Mouse (Mus musculus): ENCODE results near the gene Sertm1. TPM values are rescaled to one million over a fixed set of nuclear protein-coding genes. Genes with fewer than 3 reads are reported as not detected.
A peak's percentile ranks its signal among the peaks of the same experiment; 100 is the strongest.

Sertm1 gene
- 0.21 and 0.52 TPM in 2 replicates for polyA plus RNA-seq (2014; fragmentation: Nextera tagmentation; extraction: Ambion mirVana)

DNA sequence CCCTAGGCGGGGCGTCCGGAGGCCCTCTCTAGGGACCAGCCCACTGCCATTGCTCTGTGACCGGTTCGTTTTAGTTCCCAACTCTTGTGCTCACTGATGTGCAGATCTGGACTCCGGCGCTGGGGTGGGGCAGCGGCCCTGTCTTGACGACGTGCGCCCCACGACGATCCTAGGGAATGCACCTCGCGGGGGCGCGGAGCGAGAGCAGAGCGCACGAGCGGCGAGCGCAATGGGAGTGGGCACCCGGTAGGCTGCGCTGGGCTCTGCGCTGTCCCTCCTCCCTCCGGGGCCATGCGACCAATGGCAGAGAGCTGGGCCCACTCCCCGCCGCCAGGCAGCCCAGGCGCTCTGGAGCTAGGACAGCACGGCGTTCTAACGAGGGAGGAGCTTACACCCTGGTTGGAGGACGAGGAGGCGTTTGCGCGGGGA, at the start of gene Sertm1:
Sertm1 (minus strand) TSS at position 245 of the 429 bp plus-strand sequence.
- Histone ChIP-seq H3K36me3 (ENCODE audit: control insufficient read depth, insufficient read depth, low read length) (no peaks in the 10 kb centered on the region), H3K4me2 (ENCODE audit: low read depth, low read length) (peak within 1 kb of the TSS; percentile 91), H3K27me3 (replicated peaks; ENCODE audit: control insufficient read depth, insufficient read depth, low read length) (peaks cover 49% of the 10 kb centered on the region), H3K9ac (ENCODE audit: low read depth, low read length) (peak within 1 kb of the TSS; percentile 50), H3K9me3 (ENCODE audit: control insufficient read depth, low read length) (no peaks in the 10 kb centered on the region), H3K4me3 (ENCODE audit: low read depth, low read length) (peak within 1 kb of the TSS; percentile 47), H3K27ac (replicated peaks; ENCODE audit: low read depth, low read length) (no peak within 1 kb of the TSS), H3K4me1 (ENCODE audit: control insufficient read depth, insufficient read depth, low read length) (peaks cover 3% of the 10 kb centered on the region; the same call in 1 of the 2 replicates)
- DNase-seq (ENCODE audit: low spot score) (peak; percentile 81), ATAC-seq (ENCODE audit: low read depth) (peak; percentile 99)
- 0% methylated on average over 21 of the region's 38 CpGs for WGBS

DNA sequence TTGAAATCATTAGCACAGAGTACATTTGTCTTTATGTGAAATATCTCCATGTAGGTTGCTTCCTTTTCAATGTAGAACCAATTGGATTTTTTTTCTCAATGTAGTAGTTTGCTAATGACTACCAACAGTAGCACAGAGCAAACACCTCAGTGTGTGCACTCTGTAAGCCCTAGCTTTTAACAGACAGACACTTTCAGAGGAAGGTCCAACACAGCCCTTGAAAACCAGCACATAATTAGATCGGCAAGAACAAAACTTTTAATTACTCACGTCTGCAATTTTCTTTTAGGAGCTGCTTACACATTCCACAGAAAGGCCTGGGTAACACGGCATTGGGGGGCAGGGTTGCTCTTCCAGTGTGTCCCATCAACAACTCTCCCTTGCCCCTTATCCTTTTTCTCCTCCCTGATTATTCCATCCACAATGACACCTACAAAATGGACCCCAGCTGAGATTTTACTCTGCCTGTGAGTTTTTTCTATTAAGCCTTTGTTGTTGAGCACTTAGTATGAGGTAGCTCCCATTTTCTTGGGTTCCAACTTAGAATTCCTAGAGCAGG, 49.3 kb upstream of the Sertm1 start:
- Histone ChIP-seq H3K9me3 (ENCODE audit: control insufficient read depth, low read length) (no peaks in the 10 kb centered on the region), H3K27ac (replicated peaks; ENCODE audit: low read depth, low read length) (no peak overlapping the region), H3K4me3 (ENCODE audit: low read depth, low read length) (no peak overlapping the region), H3K4me1 (ENCODE audit: control insufficient read depth, insufficient read depth, low read length) (no peaks in the 10 kb centered on the region), H3K27me3 (replicated peaks; ENCODE audit: control insufficient read depth, insufficient read depth, low read length) (no peaks in the 10 kb centered on the region), H3K9ac (ENCODE audit: low read depth, low read length) (no peak overlapping the region), H3K36me3 (ENCODE audit: control insufficient read depth, insufficient read depth, low read length) (no peaks in the 10 kb centered on the region), H3K4me2 (ENCODE audit: low read depth, low read length) (no peak overlapping the region)
- no peak for ATAC-seq (ENCODE audit: low read depth)
- WGBS = 41% methylated on average over 3 of the region's 3 CpGs
- DNase-seq (ENCODE audit: low spot score) = no peak

DNA sequence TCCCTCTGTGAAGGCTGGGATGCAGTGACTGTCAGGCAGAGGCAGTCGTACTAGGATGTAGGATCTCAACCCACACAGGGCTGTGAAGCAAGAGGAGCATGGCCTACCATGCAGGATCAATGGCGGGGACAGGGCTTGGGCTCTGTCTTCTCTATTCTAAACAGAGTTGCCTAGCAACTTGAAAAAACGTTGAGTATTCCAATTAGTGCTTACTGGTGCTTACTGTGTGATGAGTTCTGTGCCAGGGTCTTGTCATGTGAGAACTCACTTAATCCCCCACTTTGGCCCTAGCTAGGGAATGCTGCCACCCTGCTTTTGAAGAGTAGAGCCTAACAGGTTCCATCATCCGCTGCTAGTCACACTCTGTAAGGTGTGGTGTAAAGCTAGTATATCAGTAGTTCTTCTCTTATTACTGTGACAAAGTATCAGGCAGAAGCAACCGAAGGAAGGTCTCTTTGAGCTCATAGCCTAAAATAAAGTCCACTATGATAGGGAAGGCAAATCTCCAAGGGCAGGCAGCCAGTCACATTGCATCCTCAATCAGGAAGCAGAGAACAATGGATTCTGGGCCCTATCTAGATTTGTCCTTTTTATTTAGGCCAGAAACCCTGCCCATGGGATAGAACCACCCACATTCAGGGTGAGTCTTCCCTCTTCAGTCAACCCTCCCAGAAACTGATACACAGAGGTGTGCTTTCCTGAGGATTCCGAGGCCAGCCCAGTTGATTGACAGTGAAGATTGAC, 27.6 kb upstream of the Sertm1 start:
- Histone ChIP-seq H3K4me1 (ENCODE audit: control insufficient read depth, insufficient read depth, low read length) (no peaks in the 10 kb centered on the region), H3K27me3 (replicated peaks; ENCODE audit: control insufficient read depth, insufficient read depth, low read length) (no peaks in the 10 kb centered on the region), H3K4me3 (ENCODE audit: low read depth, low read length) (no peak overlapping the region), H3K4me2 (ENCODE audit: low read depth, low read length) (no peak overlapping the region), H3K9me3 (ENCODE audit: control insufficient read depth, low read length) (peaks cover 3% of the 10 kb centered on the region; the same call in 1 of the 2 replicates), H3K27ac (replicated peaks; ENCODE audit: low read depth, low read length) (no peak overlapping the region), H3K9ac (ENCODE audit: low read depth, low read length) (no peak overlapping the region), H3K36me3 (ENCODE audit: control insufficient read depth, insufficient read depth, low read length) (no peaks in the 10 kb centered on the region)
- ATAC-seq (ENCODE audit: low read depth) = no peak
- no peak for DNase-seq (ENCODE audit: low spot score)
- 67% methylated on average over 6 of the region's 6 CpGs for WGBS

GRCm38 (mm10) chr3:54934535-54934934, 18.8 kb upstream of the Sertm1 start:
- no peaks in the 10 kb centered on the region for H3K4me1 ChIP-seq (ENCODE audit: control insufficient read depth, insufficient read depth, low read length)
- no peak overlapping the region for H3K9ac ChIP-seq (ENCODE audit: low read depth, low read length)
- no peaks in the 10 kb centered on the region for H3K9me3 ChIP-seq (ENCODE audit: control insufficient read depth, low read length)
- ATAC-seq (ENCODE audit: low read depth) (no peak), DNase-seq (ENCODE audit: low spot score) (no peak)
- no peak overlapping the region for H3K4me3 ChIP-seq (ENCODE audit: low read depth, low read length)
- no peaks in the 10 kb centered on the region for H3K36me3 ChIP-seq (ENCODE audit: control insufficient read depth, insufficient read depth, low read length)
- no peak overlapping the region for H3K27ac ChIP-seq (replicated peaks; ENCODE audit: low read depth, low read length)
- H3K27me3 ChIP-seq (replicated peaks; ENCODE audit: control insufficient read depth, insufficient read depth, low read length) = no peaks in the 10 kb centered on the region
- H3K4me2 ChIP-seq (ENCODE audit: low read depth, low read length) = no peak overlapping the region
- WGBS = 77% methylated on average over 4 of the region's 4 CpGs

- H3K4me2 ChIP-seq (ENCODE audit: low read depth, low read length) = no peak overlapping the region
- H3K27ac ChIP-seq (replicated peaks; ENCODE audit: low read depth, low read length) = no peak overlapping the region
- H3K36me3 ChIP-seq (ENCODE audit: control insufficient read depth, insufficient read depth, low read length) = no peaks in the 10 kb centered on the region
- no peak overlapping the region for H3K4me3 ChIP-seq (ENCODE audit: low read depth, low read length)
- no peaks in the 10 kb centered on the region for H3K9me3 ChIP-seq (ENCODE audit: control insufficient read depth, low read length)
- no peak overlapping the region for H3K9ac ChIP-seq (ENCODE audit: low read depth, low read length)
- H3K4me1 ChIP-seq (ENCODE audit: control insufficient read depth, insufficient read depth, low read length) = no peaks in the 10 kb centered on the region
- 88% methylated on average over 4 of the region's 4 CpGs for WGBS
- ATAC-seq (ENCODE audit: low read depth) (no peak), DNase-seq (ENCODE audit: low spot score) (no peak)
- H3K27me3 ChIP-seq (replicated peaks; ENCODE audit: control insufficient read depth, insufficient read depth, low read length) = no peaks in the 10 kb centered on the region
Observed at GRCm38 (mm10) chr3:54932599-54932998, 16.9 kb upstream of the Sertm1 start.

- WGBS = 72% methylated on average over 3 of the region's 3 CpGs
- H3K4me3 ChIP-seq (ENCODE audit: low read depth, low read length) = no peak overlapping the region
- H3K9me3 ChIP-seq (ENCODE audit: control insufficient read depth, low read length) = no peaks in the 10 kb centered on the region
- H3K27ac ChIP-seq (replicated peaks; ENCODE audit: low read depth, low read length) = no peak overlapping the region
- peaks cover 17% of the 10 kb centered on the region for H3K27me3 ChIP-seq (replicated peaks; ENCODE audit: control insufficient read depth, insufficient read depth, low read length)
- H3K36me3 ChIP-seq (ENCODE audit: control insufficient read depth, insufficient read depth, low read length) = no peaks in the 10 kb centered on the region
- DNase-seq (ENCODE audit: low spot score) (no peak), ATAC-seq (ENCODE audit: low read depth) (no peak)
- peaks cover 3% of the 10 kb centered on the region; the same call in 1 of the 2 replicates for H3K4me1 ChIP-seq (ENCODE audit: control insufficient read depth, insufficient read depth, low read length)
- H3K4me2 ChIP-seq (ENCODE audit: low read depth, low read length) = no peak overlapping the region
- H3K9ac ChIP-seq (ENCODE audit: low read depth, low read length) = no peak overlapping the region
Observed at GRCm38 (mm10) chr3:54920425-54920824, 4.7 kb upstream of the Sertm1 start.

DNA sequence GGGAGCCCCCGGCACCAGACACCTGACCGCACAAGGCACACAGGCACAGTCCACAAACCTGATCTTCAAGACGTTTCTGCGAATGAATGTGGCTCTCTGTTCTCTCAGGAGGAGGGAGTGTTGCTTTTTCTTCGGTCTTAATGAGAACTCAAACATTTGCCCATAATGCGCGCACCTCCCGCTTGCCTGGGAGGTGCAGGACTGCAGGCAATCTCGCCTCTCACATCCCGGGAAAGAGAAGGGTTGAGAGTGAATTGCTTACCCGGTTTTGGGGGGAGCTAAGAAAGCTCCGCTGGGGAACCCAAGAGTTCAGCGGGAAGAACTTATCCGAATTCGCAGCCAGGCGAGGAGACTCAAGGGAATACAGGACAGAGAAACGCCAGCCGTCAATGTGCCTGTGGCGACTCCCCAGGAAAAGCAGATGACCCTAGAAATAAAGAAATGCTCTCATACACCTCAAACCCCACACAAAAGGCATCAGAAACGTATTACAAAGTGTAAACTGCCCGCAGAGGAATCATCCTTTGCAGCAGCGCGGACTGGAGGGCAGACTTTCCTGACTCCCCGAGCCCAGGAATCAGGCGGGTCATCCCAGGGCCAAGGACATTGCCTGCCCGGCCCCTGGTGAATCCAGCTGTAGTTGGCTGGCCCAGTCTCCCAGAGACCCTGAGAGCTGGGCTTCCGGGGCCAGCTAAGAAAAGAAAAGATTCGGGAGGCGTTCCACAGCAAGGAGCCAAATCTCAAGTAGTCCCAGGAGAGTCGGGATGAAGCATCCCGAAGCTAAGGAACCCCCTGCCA, 643 bp downstream of the Sertm1 start:
- DNase-seq (ENCODE audit: low spot score) = peak; percentile 17
- peaks cover 49% of the 10 kb centered on the region for H3K27me3 ChIP-seq (replicated peaks; ENCODE audit: control insufficient read depth, insufficient read depth, low read length)
- no peak for ATAC-seq (ENCODE audit: low read depth)
- H3K4me1 ChIP-seq (ENCODE audit: control insufficient read depth, insufficient read depth, low read length) = peaks cover 3% of the 10 kb centered on the region; the same call in 1 of the 2 replicates
- H3K4me2 ChIP-seq (ENCODE audit: low read depth, low read length) = peak overlapping the region; percentile 91
- peak overlapping the region; percentile 50 for H3K9ac ChIP-seq (ENCODE audit: low read depth, low read length)
- H3K36me3 ChIP-seq (ENCODE audit: control insufficient read depth, insufficient read depth, low read length) = no peaks in the 10 kb centered on the region
- H3K9me3 ChIP-seq (ENCODE audit: control insufficient read depth, low read length) = no peaks in the 10 kb centered on the region
- no peak overlapping the region for H3K27ac ChIP-seq (replicated peaks; ENCODE audit: low read depth, low read length)
- under 1% methylated on average over 31 of the region's 31 CpGs for WGBS
- peak overlapping the region; percentile 47 for H3K4me3 ChIP-seq (ENCODE audit: low read depth, low read length)

- Histone ChIP-seq H3K4me2 (ENCODE audit: low read depth, low read length) (no peak overlapping the region), H3K4me1 (ENCODE audit: control insufficient read depth, insufficient read depth, low read length) (no peaks in the 10 kb centered on the region), H3K27me3 (replicated peaks; ENCODE audit: control insufficient read depth, insufficient read depth, low read length) (peaks cover 17% of the 10 kb centered on the region), H3K9ac (ENCODE audit: low read depth, low read length) (no peak overlapping the region), H3K27ac (replicated peaks; ENCODE audit: low read depth, low read length) (no peak overlapping the region), H3K36me3 (ENCODE audit: control insufficient read depth, insufficient read depth, low read length) (no peaks in the 10 kb centered on the region), H3K4me3 (ENCODE audit: low read depth, low read length) (no peak overlapping the region), H3K9me3 (ENCODE audit: control insufficient read depth, low read length) (no peaks in the 10 kb centered on the region)
- WGBS = 76% methylated on average over 1 of the region's 1 CpGs
- DNase-seq (ENCODE audit: low spot score) (no peak), ATAC-seq (ENCODE audit: low read depth) (no peak)
Observed at GRCm38 (mm10) chr3:54908878-54909277, 6.8 kb downstream of the Sertm1 start.
